Mouse (Mus musculus): ENCODE data around the gene Slfn2. TPM values are rescaled to one million over a fixed set of nuclear protein-coding genes. Genes with fewer than 3 reads are reported as not detected.

Slfn2 gene
- polyA plus RNA-seq, 1 experiment from 2014 or later = 8.5 TPM

DNA sequence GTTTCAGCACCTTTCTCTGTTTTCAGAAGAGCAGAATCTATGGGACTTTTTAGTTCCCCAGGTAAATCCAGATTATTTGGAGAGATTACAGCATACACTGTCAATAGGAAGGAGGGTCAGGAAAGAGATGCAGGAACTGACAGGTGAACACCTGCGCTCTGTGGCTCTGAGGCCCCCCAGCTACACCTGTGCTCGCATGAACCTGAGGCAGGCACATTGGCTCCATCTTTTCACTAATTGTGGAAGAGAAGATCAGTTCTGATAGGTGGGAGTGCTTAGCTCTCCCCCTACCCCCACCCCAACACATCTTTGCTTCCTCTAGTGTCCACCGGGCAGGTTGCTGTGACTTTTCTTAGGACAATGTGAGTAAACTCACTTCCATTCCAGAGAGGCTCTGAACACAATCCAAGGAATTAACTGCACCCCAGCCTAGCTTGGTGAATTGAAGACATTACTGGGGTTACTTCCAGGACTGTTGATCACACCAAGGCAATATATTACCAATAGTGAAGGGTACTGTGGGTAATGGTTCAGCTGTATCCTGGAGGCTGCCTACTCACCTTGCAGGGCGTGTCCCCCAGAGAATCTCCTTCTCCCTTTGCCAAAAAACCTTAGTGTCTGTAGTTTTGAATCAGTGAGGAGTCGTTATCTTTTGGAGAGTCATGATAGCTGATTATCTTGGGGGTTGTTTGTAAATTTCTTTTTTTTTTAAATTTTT lies 13.7 kb downstream of the Slfn2 start:
- Histone ChIP-seq H3K36me3 (no peaks in the 10 kb centered on the region), H3K9ac (no peak overlapping the region), H3K4me2 (replicated peaks) (no peak overlapping the region), H3K27ac (replicated peaks) (no peak overlapping the region), H3K4me3 (replicated peaks) (no peak overlapping the region), H3K27me3 (no peaks in the 10 kb centered on the region), H3K4me1 (no peaks in the 10 kb centered on the region), H3K9me3 (replicated peaks) (no peaks in the 10 kb centered on the region)
- ATAC-seq (ENCODE audit: insufficient number of reproducible peaks, low FRiP score, low TSS enrichment, low read depth) = no peak
- 81% methylated on average over 5 of the region's 5 CpGs for WGBS

DNA sequence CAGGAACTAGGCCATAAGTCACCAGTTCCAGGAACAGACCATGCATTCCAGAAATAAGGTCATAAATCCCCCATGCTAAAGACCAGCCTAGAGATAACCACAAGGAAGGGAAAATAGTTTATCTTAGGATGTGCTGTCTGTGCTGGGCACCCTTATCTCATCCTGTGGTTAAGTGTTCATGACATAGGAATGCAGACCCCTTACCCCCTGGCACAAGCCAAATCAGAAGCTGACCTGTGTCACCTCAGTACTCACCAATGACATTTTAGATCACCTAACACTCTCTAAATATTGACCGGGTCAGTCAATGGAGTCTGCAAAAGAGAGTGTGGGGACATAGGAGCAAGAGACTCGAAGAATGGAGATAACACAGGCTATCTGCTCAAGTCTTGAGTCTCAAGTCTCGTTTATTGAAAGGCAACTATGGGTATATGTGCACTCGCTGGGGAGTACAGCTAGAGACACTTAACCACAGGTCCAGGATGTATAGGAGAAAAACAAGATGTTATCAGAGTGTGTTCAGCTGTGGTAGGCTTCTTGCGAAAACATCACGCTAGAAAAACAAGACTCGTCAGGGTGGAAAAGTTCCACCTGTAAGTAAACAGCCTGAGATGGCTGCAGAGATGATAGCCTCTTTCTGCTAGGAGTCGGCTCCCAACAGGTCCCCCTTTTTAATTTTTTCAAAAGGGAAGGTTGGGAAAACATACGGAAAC lies 14.7 kb downstream of the Slfn2 start:
- H3K4me2 ChIP-seq (replicated peaks) = no peak overlapping the region
- no peaks in the 10 kb centered on the region for H3K27me3 ChIP-seq
- 81% methylated on average over 9 of the region's 9 CpGs for WGBS
- ATAC-seq (ENCODE audit: insufficient number of reproducible peaks, low FRiP score, low TSS enrichment, low read depth) = no peak
- no peaks in the 10 kb centered on the region for H3K4me1 ChIP-seq
- H3K36me3 ChIP-seq = no peaks in the 10 kb centered on the region
- H3K4me3 ChIP-seq (replicated peaks) = no peak overlapping the region
- H3K27ac ChIP-seq (replicated peaks) = no peak overlapping the region
- no peak overlapping the region for H3K9ac ChIP-seq
- no peaks in the 10 kb centered on the region for H3K9me3 ChIP-seq (replicated peaks)

DNA sequence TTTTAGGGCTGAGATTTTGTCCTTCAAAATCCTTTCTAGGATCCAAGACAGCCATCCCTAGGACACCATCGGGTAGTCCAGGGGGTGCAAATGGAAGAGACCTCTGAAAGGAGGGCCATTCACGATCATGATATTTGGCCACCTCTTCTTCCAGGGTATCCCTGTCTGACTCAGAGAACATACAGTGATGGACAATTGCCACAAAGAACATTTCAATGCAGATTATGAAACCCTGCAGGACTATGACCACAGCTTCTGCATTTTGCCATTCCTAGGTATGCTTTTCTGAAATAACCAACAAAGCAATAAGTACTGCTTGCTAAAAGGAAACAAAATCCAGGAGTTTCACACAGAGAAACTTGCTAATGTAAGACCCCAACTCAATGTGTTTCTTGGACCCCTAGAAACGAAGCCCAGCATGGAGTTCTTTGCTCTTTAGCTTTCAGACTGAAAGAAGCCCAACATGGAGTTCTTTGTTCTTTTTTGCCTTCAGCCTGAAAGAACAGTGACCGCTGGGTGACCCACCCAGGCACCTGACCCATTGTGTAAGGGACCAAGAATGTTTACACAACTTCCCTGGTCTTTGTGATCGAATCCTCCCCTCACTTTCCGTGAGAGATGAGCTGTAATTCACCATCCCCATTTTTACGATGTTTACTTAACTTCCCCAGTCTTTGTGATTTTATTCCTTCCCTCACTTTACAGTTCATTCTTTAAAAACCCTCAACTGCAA lies 18.0 kb downstream of the Slfn2 start:
- Histone ChIP-seq H3K9ac (no peak overlapping the region), H3K4me1 (no peaks in the 10 kb centered on the region), H3K4me2 (replicated peaks) (no peak overlapping the region), H3K27me3 (no peaks in the 10 kb centered on the region), H3K36me3 (no peaks in the 10 kb centered on the region), H3K4me3 (replicated peaks) (no peak overlapping the region), H3K9me3 (replicated peaks) (no peaks in the 10 kb centered on the region), H3K27ac (replicated peaks) (no peak overlapping the region)
- 70% methylated on average over 7 of the region's 7 CpGs for WGBS
- no peak for ATAC-seq (ENCODE audit: insufficient number of reproducible peaks, low FRiP score, low TSS enrichment, low read depth)

DNA sequence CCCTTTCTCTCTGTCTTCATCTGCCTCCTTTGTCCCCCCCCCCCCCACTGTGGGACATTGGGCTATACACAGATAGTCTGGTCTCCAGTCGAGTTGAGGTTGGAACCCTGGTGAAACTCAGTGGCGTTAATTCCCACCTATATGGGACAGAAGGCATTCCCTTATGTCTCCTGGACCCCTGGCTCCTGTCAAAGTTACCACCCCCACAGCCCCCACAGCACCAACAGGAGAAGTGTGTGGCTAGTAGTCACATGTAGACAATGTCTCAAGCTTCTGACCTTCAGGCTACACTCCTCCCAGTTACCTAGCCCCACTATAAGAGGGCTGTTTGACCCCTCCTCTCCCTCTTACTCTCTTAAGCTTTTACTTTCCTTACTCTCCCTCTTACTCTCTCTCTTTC lies 19.2 kb downstream of the Slfn2 start:
- Histone ChIP-seq H3K4me2 (replicated peaks) (no peak overlapping the region), H3K27me3 (no peaks in the 10 kb centered on the region), H3K4me1 (no peaks in the 10 kb centered on the region), H3K4me3 (replicated peaks) (no peak overlapping the region), H3K9ac (no peak overlapping the region), H3K36me3 (no peaks in the 10 kb centered on the region), H3K9me3 (replicated peaks) (no peaks in the 10 kb centered on the region), H3K27ac (replicated peaks) (no peak overlapping the region)
- 84% methylated on average over 2 of the region's 2 CpGs for WGBS
- ATAC-seq (ENCODE audit: insufficient number of reproducible peaks, low FRiP score, low TSS enrichment, low read depth) = no peak

DNA sequence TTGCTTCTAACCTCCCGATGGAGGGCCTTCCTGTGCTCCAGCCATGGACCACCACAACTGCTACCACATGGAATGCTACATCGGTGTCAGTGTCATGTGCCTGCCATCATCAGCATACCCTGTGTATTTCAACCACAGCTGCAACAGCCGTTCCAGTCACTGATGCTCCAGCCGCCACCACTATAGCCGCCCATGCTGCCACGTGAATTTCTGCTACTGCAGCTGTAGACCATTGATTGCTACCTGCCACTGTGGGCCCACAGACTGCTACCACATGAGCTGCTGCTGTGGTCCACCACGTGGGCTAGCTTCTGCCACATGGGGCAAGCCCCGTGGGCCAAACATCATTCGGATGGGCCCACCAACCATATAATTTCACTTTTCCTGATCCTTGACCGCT lies 19.8 kb downstream of the Slfn2 start:
- 87% methylated on average over 10 of the region's 10 CpGs for WGBS
- Histone ChIP-seq H3K27ac (replicated peaks) (no peak overlapping the region), H3K4me3 (replicated peaks) (no peak overlapping the region), H3K36me3 (no peaks in the 10 kb centered on the region), H3K4me2 (replicated peaks) (no peak overlapping the region), H3K27me3 (no peaks in the 10 kb centered on the region), H3K9ac (no peak overlapping the region), H3K4me1 (no peaks in the 10 kb centered on the region), H3K9me3 (replicated peaks) (no peaks in the 10 kb centered on the region)
- ATAC-seq (ENCODE audit: insufficient number of reproducible peaks, low FRiP score, low TSS enrichment, low read depth) = no peak

DNA sequence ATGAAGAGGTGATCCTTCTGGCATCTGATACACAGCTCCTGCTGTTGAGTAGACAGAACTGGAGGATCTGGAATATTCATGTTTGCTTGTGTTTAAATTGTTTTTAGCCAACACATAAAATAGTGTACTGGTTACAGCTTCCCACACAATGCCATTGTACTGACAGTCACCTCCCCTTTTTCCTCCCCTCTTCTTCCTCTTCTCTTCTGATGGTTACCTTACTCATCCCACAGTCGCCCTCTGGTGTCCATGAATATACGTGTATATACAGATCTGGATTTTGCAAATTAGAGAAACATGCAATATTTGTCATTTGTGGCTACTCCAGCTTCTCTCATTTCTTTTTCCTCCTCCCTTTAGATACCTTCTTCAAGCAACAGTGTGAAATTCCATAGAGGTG lies 50.2 kb downstream of the Slfn2 start:
- Histone ChIP-seq H3K4me2 (replicated peaks) (no peak overlapping the region), H3K4me3 (replicated peaks) (no peak overlapping the region), H3K4me1 (no peaks in the 10 kb centered on the region), H3K9ac (no peak overlapping the region), H3K27me3 (no peaks in the 10 kb centered on the region), H3K9me3 (replicated peaks) (no peaks in the 10 kb centered on the region), H3K27ac (replicated peaks) (no peak overlapping the region), H3K36me3 (no peaks in the 10 kb centered on the region)
- 33% methylated on average over 2 of the region's 2 CpGs for WGBS
- no peak for ATAC-seq (ENCODE audit: insufficient number of reproducible peaks, low FRiP score, low TSS enrichment, low read depth)

DNA sequence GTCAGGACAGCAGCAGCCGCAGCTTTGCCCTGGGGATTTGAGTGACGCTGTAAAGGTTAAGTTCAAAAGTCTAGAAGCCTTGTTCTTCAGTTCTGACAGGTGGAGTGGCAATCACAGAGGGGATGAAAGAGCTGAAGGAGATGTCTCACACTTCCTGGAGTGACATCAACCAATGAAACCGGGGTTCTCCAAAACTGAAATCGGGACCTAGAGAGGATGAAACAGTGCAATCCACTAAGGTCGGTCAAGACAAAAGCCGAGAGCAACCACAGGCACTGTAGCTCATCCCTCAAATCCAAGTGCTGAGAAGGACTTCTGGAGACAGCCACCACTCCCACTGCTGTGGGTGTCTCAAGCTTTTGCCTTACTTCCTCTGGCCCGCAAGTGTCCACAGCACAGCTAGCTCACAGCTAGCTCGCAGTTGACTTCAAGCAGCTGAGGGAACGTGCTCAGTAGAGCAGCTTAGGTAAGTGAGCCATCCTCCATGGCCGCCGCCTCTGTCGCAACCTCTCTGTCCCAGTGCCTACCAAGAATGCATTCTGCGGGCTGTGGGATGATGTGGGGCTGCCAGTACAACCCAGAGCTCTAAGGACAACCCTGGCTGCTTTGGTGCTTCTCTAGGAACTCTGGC lies 51.8 kb downstream of the Slfn2 start, which contains the start of gene Slfn1:
Gene Slfn1 (plus strand): TSS at position 253 of the 631 bp plus-strand sequence.
- Histone ChIP-seq H3K27me3 (no peaks in the 10 kb centered on the region), H3K4me3 (replicated peaks) (no peak within 1 kb of the TSS), H3K9ac (no peak within 1 kb of the TSS), H3K27ac (replicated peaks) (no peak within 1 kb of the TSS), H3K4me2 (replicated peaks) (no peak within 1 kb of the TSS), H3K9me3 (replicated peaks) (no peaks in the 10 kb centered on the region), H3K36me3 (no peaks in the 10 kb centered on the region), H3K4me1 (no peaks in the 10 kb centered on the region)
- 87% methylated on average over 13 of the region's 13 CpGs for WGBS
- no peak for ATAC-seq (ENCODE audit: insufficient number of reproducible peaks, low FRiP score, low TSS enrichment, low read depth)

DNA sequence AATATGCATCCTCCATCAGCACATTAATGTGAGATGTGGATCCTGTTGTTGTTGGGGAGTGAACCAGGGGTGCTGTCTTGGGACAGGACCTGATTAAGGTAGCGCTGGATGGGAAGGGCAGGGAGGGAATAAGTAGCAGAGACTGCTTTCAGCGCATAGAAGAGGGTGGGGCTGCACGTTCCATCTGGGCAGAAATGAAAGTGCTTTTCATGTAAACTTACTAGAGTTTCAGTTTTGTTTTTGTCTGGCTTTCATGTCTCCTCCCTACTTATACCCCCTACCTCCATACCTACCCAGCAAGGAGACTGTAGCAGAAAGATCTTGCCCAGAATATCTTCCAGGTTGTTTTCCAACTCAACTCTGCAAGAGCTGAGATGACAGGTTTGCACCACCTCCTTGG lies 53.1 kb downstream of the Slfn2 start:
- Histone ChIP-seq H3K27ac (replicated peaks) (no peak overlapping the region), H3K9me3 (replicated peaks) (no peaks in the 10 kb centered on the region), H3K36me3 (no peaks in the 10 kb centered on the region), H3K27me3 (no peaks in the 10 kb centered on the region), H3K4me2 (replicated peaks) (no peak overlapping the region), H3K4me1 (no peaks in the 10 kb centered on the region), H3K4me3 (replicated peaks) (no peak overlapping the region), H3K9ac (no peak overlapping the region)
- no peak for ATAC-seq (ENCODE audit: insufficient number of reproducible peaks, low FRiP score, low TSS enrichment, low read depth)
- 45% methylated on average over 3 of the region's 3 CpGs for whole genome bisulfite sequencing

Small RNA genes within 50 kb of the gene (microRNA-seq; reads per million reads assigned to microRNA genes)
- not detected for gene Gm27598 (ENCODE audit: borderline number of aligned reads)

Other genes starting within 250 kb of the Slfn2 start
- gene Rffl, start 193.9 kb upstream of the Slfn2 start, polyA plus RNA-seq (2015; fragmentation: Nextera tagmentation; extraction: Ambion mirVana) = 12.5 and 15.3 TPM in 2 replicates
- gene Rad51d, start 174.5 kb upstream of the Slfn2 start, polyA plus RNA-seq (2015; fragmentation: Nextera tagmentation; extraction: Ambion mirVana) = 14.3 and 14.9 TPM in 2 replicates
- 0.39 and 0.51 TPM in 2 replicates for gene Fndc8, start 173.0 kb upstream of the Slfn2 start, polyA plus RNA-seq (2015; fragmentation: Nextera tagmentation; extraction: Ambion mirVana)
- 35.2 and 38.4 TPM in 2 replicates for gene Nle1, start 156.7 kb upstream of the Slfn2 start, polyA plus RNA-seq (2015; fragmentation: Nextera tagmentation; extraction: Ambion mirVana)
- gene Unc45b, start 154.6 kb upstream of the Slfn2 start, polyA plus RNA-seq (2015; fragmentation: Nextera tagmentation; extraction: Ambion mirVana) = 18.9 and 28.4 TPM in 2 replicates
- gene Slfn5, start 113.8 kb upstream of the Slfn2 start, polyA plus RNA-seq (2015; fragmentation: Nextera tagmentation; extraction: Ambion mirVana) = 2.6 and 2.7 TPM in 2 replicates
- 14.9 and 15.0 TPM in 2 replicates for gene Slfn9, start 73.3 kb upstream of the Slfn2 start, polyA plus RNA-seq (2015; fragmentation: Nextera tagmentation; extraction: Ambion mirVana)
- gene Slfn8, start 44.3 kb upstream of the Slfn2 start, polyA plus RNA-seq (2015; fragmentation: Nextera tagmentation; extraction: Ambion mirVana) = 0.76 and 1.0 TPM in 2 replicates
- 0.61 and 0.83 TPM in 2 replicates for gene Slfn1, start 51.7 kb downstream of the Slfn2 start, polyA plus RNA-seq (2015; fragmentation: Nextera tagmentation; extraction: Ambion mirVana)
- gene Slfn4, start 110.1 kb downstream of the Slfn2 start, polyA plus RNA-seq (2015; fragmentation: Nextera tagmentation; extraction: Ambion mirVana) = 0.13 and 0.33 TPM in 2 replicates
- gene Slfn3, start 126.2 kb downstream of the Slfn2 start, polyA plus RNA-seq (2015; fragmentation: Nextera tagmentation; extraction: Ambion mirVana) = 1.5 and 2.1 TPM in 2 replicates
- 0.05 and 0.14 TPM in 2 replicates for gene Slfn14, start 221.6 kb downstream of the Slfn2 start, polyA plus RNA-seq (2015; fragmentation: Nextera tagmentation; extraction: Ambion mirVana)
- gene Ap2b1, start 233.9 kb downstream of the Slfn2 start, polyA plus RNA-seq (2015; fragmentation: Nextera tagmentation; extraction: Ambion mirVana) = 47.3 and 53.9 TPM in 2 replicates
- gene Pex12, start 237.5 kb downstream of the Slfn2 start, polyA plus RNA-seq (2015; fragmentation: Nextera tagmentation; extraction: Ambion mirVana) = 14.1 and 14.4 TPM in 2 replicates